Mouse (Mus musculus) neural tube, embryonic 15.5 days (tissue): ENCODE measurements around the gene Cask. TPM values are rescaled to one million over a fixed set of nuclear protein-coding genes. Genes with fewer than 3 reads are reported as not detected.

Experiments
- ATAC-seq: fragments of 200-750 bp; cut with Nextera tagmentation; 2 replicates; pipeline ENCODE4 v1.8.0; 2017; ENCODE audit warnings: mild to moderate bottlenecking, moderate TSS enrichment, moderate library complexity; ENCODE audit not compliant: low FRiP score
- H3K27ac ChIP-seq: fragments of 300-500 bp; sonication (generic); replicated peaks from 2 replicates; pipeline ENCODE4 v1.5.1; 2015; ENCODE audit warnings: mild to moderate bottlenecking, inconsistent platforms
- H3K27me3 ChIP-seq: fragments of 300-500 bp; sonication (generic); replicated peaks from 2 replicates; pipeline ENCODE4 v1.6.1; 2015; ENCODE audit warnings: inconsistent platforms
- H3K36me3 ChIP-seq: fragments of 300-500 bp; sonication (generic); 2 replicates; pipeline ENCODE4 v1.6.1; 2015; ENCODE audit warnings: inconsistent platforms
- H3K4me1 ChIP-seq: fragments of 300-500 bp; sonication (generic); 2 replicates; pipeline ENCODE4 v1.6.1; 2015; ENCODE audit warnings: inconsistent platforms
- H3K4me2 ChIP-seq: fragments of 300-500 bp; sonication (generic); 2 replicates; pipeline ENCODE4 v1.6.1; 2015; ENCODE audit warnings: inconsistent platforms, mild to moderate bottlenecking, moderate library complexity
- H3K4me3 ChIP-seq: fragments of 300-500 bp; sonication (generic); replicated peaks from 2 replicates; pipeline ENCODE4 v1.5.1; 2015; ENCODE audit warnings: mild to moderate bottlenecking, inconsistent platforms
- H3K9ac ChIP-seq: fragments of 300-500 bp; sonication (generic); replicated peaks from 2 replicates; pipeline ENCODE4 v1.6.1; 2015; ENCODE audit warnings: mild to moderate bottlenecking, inconsistent platforms
- H3K9me3 ChIP-seq: fragments of 300-500 bp; sonication (generic); replicated peaks from 2 replicates; pipeline ENCODE4 v1.6.1; 2016; ENCODE audit warnings: inconsistent platforms
- WGBS: fragments of 180-500 bp; shearing (Covaris S2); methylation state at CpG from one replicate; pipeline ENCODE4 v1.1.7; 2015; ENCODE audit warnings: mixed read lengths; 5-methylcytosine and 5-hydroxymethylcytosine counted together
- polyA plus RNA-seq: library from polyadenylated mRNA; unstranded; fragments of >200 nt; fragmentation: Nextera tagmentation; extraction: Ambion mirVana; gene quantifications from 2 replicates; pipeline ENCODE4 v1.2.1, GENCODE M21; 2015

Gene Cask
- polyA plus RNA-seq, 1 experiment from 2014 or later, result 57.1 TPM

DNA sequence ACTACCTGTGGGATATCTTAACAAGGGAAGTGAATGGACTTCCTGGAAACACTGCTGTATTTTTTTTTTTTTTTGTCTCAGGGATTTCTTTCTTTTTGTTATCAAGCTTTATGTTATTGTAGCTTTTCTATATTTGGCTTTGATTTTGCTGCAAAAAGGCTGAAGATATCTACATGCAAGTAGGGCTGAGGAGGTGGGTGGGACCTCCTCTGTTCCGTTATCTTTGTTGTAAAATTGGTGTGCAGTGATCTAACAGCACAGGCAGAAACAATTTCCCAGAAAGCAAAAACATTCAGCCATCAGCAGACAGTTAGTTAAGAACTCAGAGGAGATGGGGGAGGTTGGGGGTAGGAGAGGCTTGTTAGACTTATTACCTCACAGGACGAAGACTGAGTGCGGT lies 296.7 kb downstream of the Cask start:
- H3K36me3 ChIP-seq, result no peaks in the 10 kb centered on the region; the same call in 1 of the 2 replicates
- no peak for ATAC-seq
- H3K27me3 ChIP-seq, result no peaks in the 10 kb centered on the region
- no peak overlapping the region for H3K4me2 ChIP-seq
- no peaks in the 10 kb centered on the region for H3K4me1 ChIP-seq
- H3K27ac ChIP-seq, result no peak overlapping the region
- H3K9ac ChIP-seq, result no peak overlapping the region
- H3K4me3 ChIP-seq, result no peak overlapping the region
- no peaks in the 10 kb centered on the region for H3K9me3 ChIP-seq
- WGBS, result 94% methylated on average over 3 of the region's 3 CpGs

DNA sequence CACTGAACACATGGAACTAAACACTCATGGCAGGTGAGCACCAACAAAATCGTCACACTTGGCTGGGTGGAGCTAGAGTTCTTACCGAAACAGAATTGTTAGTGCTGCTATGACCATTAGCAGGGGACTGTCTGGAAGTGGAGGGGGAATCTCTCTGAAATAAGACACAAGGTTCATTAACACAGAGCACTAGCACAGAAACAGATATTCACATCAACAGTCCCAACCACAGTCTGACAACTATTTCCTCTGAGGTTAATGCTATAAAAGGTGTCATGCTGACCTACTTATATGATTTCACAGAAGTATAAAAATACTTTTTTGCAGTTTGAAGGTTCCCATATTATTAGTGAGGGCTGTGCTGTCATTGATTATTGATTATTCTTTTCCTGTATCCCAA lies 298.9 kb downstream of the Cask start:
- no peak overlapping the region for H3K4me3 ChIP-seq
- H3K9me3 ChIP-seq, result no peaks in the 10 kb centered on the region
- no peaks in the 10 kb centered on the region; the same call in 1 of the 2 replicates for H3K36me3 ChIP-seq
- H3K27me3 ChIP-seq, result no peaks in the 10 kb centered on the region
- no peak overlapping the region for H3K27ac ChIP-seq
- no peak overlapping the region for H3K9ac ChIP-seq
- ATAC-seq, result no peak
- no peak overlapping the region for H3K4me2 ChIP-seq
- 68% methylated on average over 2 of the region's 2 CpGs for WGBS
- no peaks in the 10 kb centered on the region for H3K4me1 ChIP-seq

DNA sequence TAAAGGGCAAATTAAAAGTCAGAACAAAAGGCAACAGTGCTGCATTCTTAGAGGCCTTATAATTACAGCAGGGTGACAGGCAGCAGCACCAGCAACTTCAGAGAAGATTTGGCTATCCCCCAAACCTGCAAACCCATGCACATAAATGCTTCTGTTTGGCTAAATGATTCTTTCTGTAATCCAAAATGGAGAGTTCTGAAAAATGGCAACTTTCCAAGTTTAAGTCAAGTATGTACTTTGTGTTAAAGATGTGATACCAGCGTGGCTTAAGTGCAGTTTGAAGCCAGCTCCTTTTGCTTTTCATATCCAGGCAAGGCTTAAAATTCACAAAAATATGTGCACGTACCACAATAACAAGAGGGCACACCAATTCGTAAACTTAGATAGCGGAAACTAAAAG lies 299.6 kb downstream of the Cask start:
- Histone ChIP-seq H3K4me1 (no peaks in the 10 kb centered on the region), H3K9me3 (no peaks in the 10 kb centered on the region), H3K9ac (no peak overlapping the region), H3K36me3 (no peaks in the 10 kb centered on the region; the same call in 1 of the 2 replicates), H3K4me3 (no peak overlapping the region), H3K4me2 (no peak overlapping the region), H3K27ac (no peak overlapping the region), H3K27me3 (no peaks in the 10 kb centered on the region)
- ATAC-seq, result no peak
- 86% methylated on average over 4 of the region's 4 CpGs for WGBS

DNA sequence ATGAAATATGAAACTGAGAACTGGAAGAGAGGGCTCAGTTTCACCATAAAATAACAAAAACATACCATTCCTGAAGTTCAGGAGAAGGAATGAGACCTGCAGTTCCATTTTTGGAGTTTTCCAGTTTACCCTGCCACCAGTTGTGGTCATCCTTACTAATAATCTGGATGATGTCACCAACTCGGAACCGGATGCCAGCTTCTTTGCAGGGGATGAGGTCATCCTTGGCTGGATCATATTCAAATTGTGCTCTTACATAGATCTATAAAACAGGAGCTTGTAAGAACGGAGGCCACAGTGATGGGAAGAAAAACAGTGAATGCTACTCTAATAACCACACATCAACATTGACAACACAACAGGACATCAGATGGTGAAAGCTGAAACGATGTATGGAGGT lies 302.1 kb downstream of the Cask start:
- no peak overlapping the region for H3K4me3 ChIP-seq
- 79% methylated on average over 4 of the region's 4 CpGs for WGBS
- no peaks in the 10 kb centered on the region for H3K27me3 ChIP-seq
- H3K27ac ChIP-seq, result no peak overlapping the region
- H3K9ac ChIP-seq, result no peak overlapping the region
- H3K4me1 ChIP-seq, result no peaks in the 10 kb centered on the region
- no peaks in the 10 kb centered on the region for H3K9me3 ChIP-seq
- no peaks in the 10 kb centered on the region for H3K36me3 ChIP-seq
- no peak overlapping the region for H3K4me2 ChIP-seq
- no peak for ATAC-seq

DNA sequence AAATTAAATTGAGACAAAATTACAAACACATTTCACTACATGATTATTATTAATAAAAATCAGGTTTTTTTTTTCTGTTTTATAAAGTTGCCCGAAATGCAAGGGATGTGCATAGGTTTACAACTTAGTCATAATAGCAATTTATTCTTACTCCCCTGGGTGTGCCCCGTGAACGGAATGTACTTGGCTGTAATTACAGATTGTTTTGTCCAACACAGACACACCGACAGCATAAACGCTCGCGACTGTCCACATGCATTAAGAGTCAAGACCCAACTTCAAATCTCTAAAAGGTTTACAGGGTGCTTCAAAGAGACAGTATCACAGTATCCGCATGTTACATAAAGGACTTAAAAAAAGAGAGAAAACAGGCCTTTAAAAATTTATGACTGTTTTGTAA lies 329.9 kb downstream of the Cask start:
- Histone ChIP-seq H3K4me2 (no peak overlapping the region), H3K9ac (no peak overlapping the region), H3K4me3 (no peak overlapping the region), H3K9me3 (no peaks in the 10 kb centered on the region), H3K27ac (no peak overlapping the region), H3K36me3 (no peaks in the 10 kb centered on the region), H3K4me1 (no peaks in the 10 kb centered on the region), H3K27me3 (no peaks in the 10 kb centered on the region)
- ATAC-seq, result no peak
- 79% methylated on average over 8 of the region's 8 CpGs for WGBS

DNA sequence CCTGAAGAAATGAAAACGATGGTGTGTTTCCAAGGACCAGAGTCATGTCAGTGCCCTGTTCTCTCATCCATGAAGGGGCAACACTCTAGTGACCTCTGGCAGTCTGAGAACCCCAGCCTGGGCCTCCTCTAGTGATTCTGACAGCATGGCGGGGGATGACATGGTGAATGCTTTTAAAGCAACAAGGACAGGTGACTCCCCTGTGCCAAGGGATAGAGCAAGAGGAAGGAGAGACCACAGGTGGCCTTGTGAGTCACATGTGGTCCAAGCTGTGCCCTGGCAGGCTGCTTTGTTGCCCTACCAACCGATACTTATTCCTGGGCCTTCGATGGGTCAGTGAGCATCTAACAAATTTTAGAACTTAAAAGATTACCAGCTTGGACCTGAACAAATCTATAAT lies 330.6 kb downstream of the Cask start:
- Histone ChIP-seq H3K9ac (no peak overlapping the region), H3K36me3 (no peaks in the 10 kb centered on the region), H3K4me2 (no peak overlapping the region), H3K27me3 (no peaks in the 10 kb centered on the region), H3K27ac (no peak overlapping the region), H3K9me3 (no peaks in the 10 kb centered on the region), H3K4me1 (no peaks in the 10 kb centered on the region), H3K4me3 (no peak overlapping the region)
- no peak for ATAC-seq
- WGBS, result 83% methylated on average over 4 of the region's 4 CpGs

DNA sequence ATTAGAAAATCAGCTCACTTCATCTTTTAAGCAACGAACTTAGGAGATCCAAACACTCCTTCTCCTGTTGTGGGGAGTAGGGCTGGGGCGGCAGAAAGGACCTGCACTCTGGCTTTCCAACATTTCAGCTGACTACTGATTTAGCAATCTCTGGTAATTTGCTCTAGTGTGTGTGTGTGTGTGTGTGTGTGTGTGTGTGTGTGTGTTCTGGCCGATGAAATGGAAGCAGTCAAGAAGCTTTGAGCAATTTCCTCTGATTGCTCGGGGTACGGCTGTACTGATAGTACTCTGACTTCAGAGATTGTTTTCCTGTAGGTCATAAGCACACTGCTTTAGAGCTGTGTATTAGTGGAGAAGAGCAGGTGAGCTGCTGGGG lies 331.8 kb downstream of the Cask start:
- no peaks in the 10 kb centered on the region for H3K27me3 ChIP-seq
- H3K4me3 ChIP-seq, result no peak overlapping the region
- WGBS, result 81% methylated on average over 5 of the region's 5 CpGs
- H3K36me3 ChIP-seq, result no peaks in the 10 kb centered on the region
- no peak overlapping the region for H3K27ac ChIP-seq
- no peak overlapping the region for H3K4me2 ChIP-seq
- H3K9me3 ChIP-seq, result no peaks in the 10 kb centered on the region
- no peak overlapping the region for H3K9ac ChIP-seq
- no peaks in the 10 kb centered on the region for H3K4me1 ChIP-seq
- no peak for ATAC-seq

DNA sequence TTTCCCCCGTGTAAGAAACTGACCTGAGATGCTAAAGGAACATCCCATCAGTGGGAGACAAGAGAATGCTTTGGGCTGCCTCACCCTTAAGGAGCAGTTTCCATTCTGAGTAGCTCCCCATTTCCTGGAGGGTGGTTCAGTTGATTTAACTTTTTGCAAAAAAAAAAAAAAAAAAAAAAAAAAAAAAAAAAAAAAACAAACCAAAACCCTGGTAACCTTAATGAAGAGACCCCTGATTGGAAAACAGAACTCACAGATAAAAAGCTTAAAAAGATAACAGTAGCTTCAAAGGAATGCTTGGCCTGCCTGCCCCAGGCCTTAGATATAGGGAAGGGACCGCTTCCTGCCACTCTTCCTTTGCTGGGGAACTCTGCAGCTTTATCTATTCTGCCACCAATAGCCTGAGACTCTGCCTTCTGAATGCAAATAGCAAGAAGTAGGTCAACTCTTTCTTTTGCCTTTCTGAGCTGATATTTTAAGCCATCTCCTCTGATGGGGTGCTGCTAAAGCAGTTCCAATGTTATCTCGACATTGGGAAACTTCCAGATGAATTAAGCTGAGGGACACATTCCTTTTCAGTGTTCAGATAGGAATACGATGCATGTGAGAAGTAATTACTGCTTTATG lies 332.3 kb downstream of the Cask start:
- no peak for ATAC-seq

DNA sequence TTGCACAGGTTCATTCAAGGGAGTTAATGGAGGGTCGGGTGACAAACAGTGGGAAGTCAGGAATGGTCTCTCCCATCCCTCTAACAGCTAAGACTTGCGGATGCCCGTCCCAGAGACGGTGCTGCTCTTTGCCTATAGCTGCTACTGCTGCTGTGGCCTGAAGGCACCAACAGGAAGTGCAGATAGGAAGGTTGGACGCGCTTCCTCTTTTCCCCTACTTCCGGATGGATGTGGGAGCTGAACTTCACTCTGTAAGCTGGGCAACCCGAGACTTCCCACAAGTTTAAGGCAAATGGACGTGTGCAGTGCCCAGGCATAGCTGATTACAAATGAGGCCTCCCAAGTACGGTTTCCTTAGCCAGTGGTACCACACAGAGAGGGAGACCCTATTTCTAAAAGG lies 333.1 kb downstream of the Cask start:
- H3K36me3 ChIP-seq, result no peaks in the 10 kb centered on the region
- no peak overlapping the region for H3K27ac ChIP-seq
- no peaks in the 10 kb centered on the region for H3K9me3 ChIP-seq
- H3K4me2 ChIP-seq, result no peak overlapping the region
- WGBS, result 81% methylated on average over 10 of the region's 10 CpGs
- H3K9ac ChIP-seq, result no peak overlapping the region
- no peak overlapping the region for H3K4me3 ChIP-seq
- H3K27me3 ChIP-seq, result no peaks in the 10 kb centered on the region
- H3K4me1 ChIP-seq, result no peaks in the 10 kb centered on the region
- ATAC-seq, result no peak

More for the DNA sequence above, 332.3 kb downstream of the Cask start:
- Histone ChIP-seq H3K9ac (no peak overlapping the region), H3K4me2 (no peak overlapping the region), H3K9me3 (no peaks in the 10 kb centered on the region), H3K4me3 (no peak overlapping the region), H3K36me3 (no peaks in the 10 kb centered on the region), H3K27me3 (no peaks in the 10 kb centered on the region), H3K4me1 (no peaks in the 10 kb centered on the region), H3K27ac (no peak overlapping the region)
- 64% methylated on average over 4 of the region's 4 CpGs for WGBS

DNA sequence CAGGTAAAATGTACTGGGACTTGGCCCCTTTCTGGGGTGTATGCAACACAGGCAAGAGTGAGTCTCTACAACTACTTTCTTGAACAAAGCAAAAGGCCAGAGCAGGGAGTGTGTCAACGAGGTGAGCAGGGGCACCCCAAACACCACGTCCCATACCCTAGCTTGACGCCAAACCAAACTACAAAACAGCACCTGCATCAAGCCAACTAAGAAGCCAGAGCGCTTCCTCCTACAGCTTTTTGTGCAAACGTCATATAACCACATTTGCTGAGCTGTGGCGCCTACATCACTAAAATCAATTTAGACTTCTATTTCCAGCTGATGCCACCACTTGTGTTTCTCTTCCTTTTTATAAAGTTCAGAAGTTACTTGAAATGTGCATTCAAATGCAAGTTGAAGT lies 334.7 kb downstream of the Cask start:
- Histone ChIP-seq H3K4me1 (no peaks in the 10 kb centered on the region), H3K36me3 (no peaks in the 10 kb centered on the region), H3K4me3 (no peak overlapping the region), H3K27ac (no peak overlapping the region), H3K4me2 (no peak overlapping the region), H3K9ac (no peak overlapping the region), H3K9me3 (no peaks in the 10 kb centered on the region), H3K27me3 (no peaks in the 10 kb centered on the region)
- 89% methylated on average over 6 of the region's 6 CpGs for WGBS
- no peak for ATAC-seq

DNA sequence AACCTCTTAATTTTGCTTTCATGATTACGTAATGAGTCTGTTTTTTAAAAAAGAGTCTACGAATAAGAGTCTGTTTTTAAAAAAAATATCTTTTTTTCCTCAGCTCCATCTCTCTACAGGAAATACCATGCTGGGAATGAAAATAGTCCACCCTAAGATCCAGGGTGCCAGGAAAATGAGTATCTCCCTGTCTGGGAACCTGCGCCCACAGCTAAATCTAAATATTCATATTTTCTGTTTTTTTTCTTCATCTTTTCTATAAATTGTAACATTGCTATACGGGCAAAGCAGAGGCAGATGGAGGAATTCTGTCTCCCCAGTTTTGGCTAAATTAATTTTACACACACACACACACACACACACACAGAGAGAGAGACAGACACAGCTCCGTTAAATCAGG lies 337.3 kb downstream of the Cask start:
- 83% methylated on average over 5 of the region's 5 CpGs for WGBS
- no peak for ATAC-seq
- no peak overlapping the region for H3K9ac ChIP-seq

DNA sequence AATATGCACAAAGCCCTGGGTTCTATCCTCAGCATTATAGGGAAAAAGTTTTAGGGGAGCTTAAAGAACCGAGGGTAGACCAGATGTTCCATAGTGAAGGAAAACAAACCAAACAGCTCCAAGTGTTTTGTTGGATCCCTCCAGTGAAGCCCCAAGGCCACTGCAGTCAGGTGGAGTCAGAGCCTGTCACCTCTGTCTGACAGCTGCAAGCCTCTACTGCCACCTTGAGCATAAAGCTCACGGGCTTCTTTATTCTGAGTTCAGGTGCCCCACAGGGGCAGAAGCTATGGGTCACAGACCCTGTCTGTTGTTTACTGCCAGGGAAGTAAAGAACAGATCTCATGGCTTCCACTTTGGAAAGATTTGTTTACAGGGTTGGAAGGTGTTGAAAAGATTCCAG lies 338.0 kb downstream of the Cask start:
- Histone ChIP-seq H3K9ac (no peak overlapping the region), H3K4me2 (no peak overlapping the region), H3K36me3 (no peaks in the 10 kb centered on the region), H3K27me3 (no peaks in the 10 kb centered on the region), H3K4me1 (no peaks in the 10 kb centered on the region), H3K4me3 (no peak overlapping the region), H3K9me3 (no peaks in the 10 kb centered on the region), H3K27ac (no peak overlapping the region)
- no peak for ATAC-seq
- 68% methylated on average over 2 of the region's 2 CpGs for WGBS

More for the DNA sequence above, 337.3 kb downstream of the Cask start:
- Histone ChIP-seq H3K27ac (no peak overlapping the region), H3K4me2 (no peak overlapping the region), H3K36me3 (no peaks in the 10 kb centered on the region), H3K9me3 (no peaks in the 10 kb centered on the region), H3K4me3 (no peak overlapping the region), H3K27me3 (no peaks in the 10 kb centered on the region), H3K4me1 (no peaks in the 10 kb centered on the region)

DNA sequence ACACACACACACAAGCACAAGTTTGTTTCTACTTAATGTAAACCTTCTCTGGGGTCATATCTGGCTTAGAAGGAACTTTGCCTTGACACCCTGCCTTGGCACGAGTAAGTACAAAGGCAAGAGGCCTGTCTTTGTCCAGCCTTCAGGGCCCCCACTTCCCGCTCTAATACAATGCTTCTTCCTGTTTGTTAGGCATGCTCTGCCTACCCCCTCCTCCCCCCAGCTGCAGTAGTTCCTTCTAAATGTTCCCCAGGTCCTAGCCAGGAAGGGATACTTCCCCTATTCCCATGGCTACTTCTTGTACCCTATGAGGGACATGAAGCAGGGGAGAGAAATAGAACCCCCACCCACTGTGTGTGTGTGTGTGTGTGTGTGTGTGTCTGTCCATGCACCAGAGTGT lies 344.8 kb downstream of the Cask start:
- Histone ChIP-seq H3K4me2 (no peak overlapping the region), H3K9ac (no peak overlapping the region), H3K27me3 (no peaks in the 10 kb centered on the region), H3K4me1 (no peaks in the 10 kb centered on the region), H3K9me3 (no peaks in the 10 kb centered on the region), H3K27ac (no peak overlapping the region), H3K4me3 (no peak overlapping the region), H3K36me3 (no peaks in the 10 kb centered on the region)
- WGBS, result 80% methylated on average over 2 of the region's 2 CpGs
- no peak for ATAC-seq
